Mouse (Mus musculus): ENCODE measurements around the gene Gm9044.
"Not testable (repeated sequence)": the region's sequence is repeated elsewhere in the genome, so short reads cannot be mapped to it uniquely, and the experiment has no call there.

Gm9044 gene

GRCm38 (mm10) chr10:118332308-118332707 lies at the start of gene Gm9044:
TSS of gene Gm9044 (minus strand) at chr10:118332408.
- DNase-seq (ENCODE audit: low spot score in 2 of 2), result not testable (repeated sequence)

GRCm38 (mm10) chr10:118370443-118370842 lies 38.2 kb upstream of the Gm9044 start:
- peak; percentile 56 to 62 for DNase-seq (ENCODE audit: low spot score in 2 of 2)

- no peak for DNase-seq (ENCODE audit: low spot score in 2 of 2)
Measured at GRCm38 (mm10) chr10:118369518-118369917, 37.3 kb upstream of the Gm9044 start.

GRCm38 (mm10) chr10:118354005-118354404 lies 21.8 kb upstream of the Gm9044 start, which contains the start of gene Gm9049:
TSS of gene Gm9049 (minus strand) at chr10:118354105.
- DNase-seq (ENCODE audit: low spot score in 2 of 2), result not testable (repeated sequence)

GRCm38 (mm10) chr10:118348579-118348978 lies 16.4 kb upstream of the Gm9044 start, which contains the start of gene Gm9048:
TSS of gene Gm9048 (minus strand) at chr10:118348679.
- DNase-seq (ENCODE audit: low spot score in 2 of 2), result not testable (repeated sequence)

- DNase-seq (ENCODE audit: low spot score in 2 of 2), result not testable (repeated sequence)
Measured at GRCm38 (mm10) chr10:118343155-118343554, 10.9 kb upstream of the Gm9044 start, which contains the start of gene Gm9046. TSS of gene Gm9046 (minus strand) at chr10:118343255.

- DNase-seq (ENCODE audit: low spot score in 2 of 2), result not testable (repeated sequence)
Measured at GRCm38 (mm10) chr10:118337731-118338130, 5.5 kb upstream of the Gm9044 start, which contains the start of gene Gm9045. TSS of gene Gm9045 (minus strand) at chr10:118337831.

- not testable (repeated sequence) for DNase-seq (ENCODE audit: low spot score in 2 of 2)
Measured at GRCm38 (mm10) chr10:118326869-118327268, 5.3 kb downstream of the Gm9044 start, which contains the start of gene Gm9040. TSS of gene Gm9040 (minus strand) at chr10:118326969.

GRCm38 (mm10) chr10:118319024-118319423 lies 13.2 kb downstream of the Gm9044 start:
- no peak for DNase-seq (ENCODE audit: low spot score in 2 of 2)

- DNase-seq (ENCODE audit: low spot score in 2 of 2), result not testable (repeated sequence)
Measured at GRCm38 (mm10) chr10:118302133-118302532, 30.1 kb downstream of the Gm9044 start.

- no peak for DNase-seq (ENCODE audit: low spot score in 2 of 2)
Measured at GRCm38 (mm10) chr10:118294938-118295337, 37.3 kb downstream of the Gm9044 start, which contains the start of gene Iltifb. TSS of gene Iltifb (minus strand) at chr10:118295038.

GRCm38 (mm10) chr10:118283016-118283415 lies 49.2 kb downstream of the Gm9044 start:
- not testable (repeated sequence) for DNase-seq (ENCODE audit: low spot score in 2 of 2)

GRCm38 (mm10) chr10:118282565-118282964 lies 49.6 kb downstream of the Gm9044 start:
- DNase-seq (ENCODE audit: low spot score in 2 of 2), result not testable (repeated sequence)

All from urinary bladder, adult 18-20 months (tissue).